Mouse (Mus musculus): ENCODE data around the gene Ppp6r1. TPM values are rescaled to one million over a fixed set of nuclear protein-coding genes. Genes with fewer than 3 reads are reported as not detected.
"Not testable (repeated sequence)": the region's sequence is repeated elsewhere in the genome, so short reads cannot be mapped to it uniquely, and the experiment has no call there.

The Ppp6r1 gene
- polyA plus RNA-seq, 1 experiment from 2014 or later: 4.3 TPM

DNA sequence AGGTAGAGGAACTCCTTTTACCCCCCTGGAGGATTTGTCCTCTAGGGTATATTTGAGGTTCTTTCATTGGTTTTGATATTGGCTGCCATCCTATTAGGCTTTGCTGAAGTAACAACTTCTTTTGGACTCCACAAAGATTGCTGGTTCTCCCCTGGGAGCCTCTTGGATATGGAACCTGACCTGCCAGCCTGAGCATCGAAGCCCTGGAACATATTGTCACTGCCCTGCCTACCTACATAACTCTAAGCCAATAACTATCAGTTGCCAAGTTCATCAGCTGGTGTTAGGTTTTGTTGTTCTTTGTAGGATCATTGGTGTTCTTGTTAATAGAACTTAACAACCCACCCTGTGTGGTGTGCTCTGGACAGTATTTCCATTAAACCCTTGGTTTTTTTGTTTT, 45.9 kb downstream of the Ppp6r1 start:
- no peak overlapping the region for H3K9ac ChIP-seq (ENCODE audit: low read depth, low read length)
- ATAC-seq: no peak
- H3K4me3 ChIP-seq (ENCODE audit: low read length): no peak overlapping the region
- H3K27me3 ChIP-seq (replicated peaks; ENCODE audit: control insufficient read depth, insufficient read depth, low read length): no peaks in the 10 kb centered on the region
- WGBS: 70% methylated on average over 1 of the region's 1 CpGs
- H3K36me3 ChIP-seq (ENCODE audit: control insufficient read depth, insufficient read depth, low read length): no peaks in the 10 kb centered on the region
- H3K4me1 ChIP-seq (ENCODE audit: control insufficient read depth, insufficient read depth, low read depth, low read length): no peaks in the 10 kb centered on the region
- no peak overlapping the region for H3K27ac ChIP-seq (ENCODE audit: low read depth, low read length)
- no peak overlapping the region for H3K4me2 ChIP-seq (ENCODE audit: low read length)
- H3K9me3 ChIP-seq (ENCODE audit: control insufficient read depth, low read length): no peaks in the 10 kb centered on the region

DNA sequence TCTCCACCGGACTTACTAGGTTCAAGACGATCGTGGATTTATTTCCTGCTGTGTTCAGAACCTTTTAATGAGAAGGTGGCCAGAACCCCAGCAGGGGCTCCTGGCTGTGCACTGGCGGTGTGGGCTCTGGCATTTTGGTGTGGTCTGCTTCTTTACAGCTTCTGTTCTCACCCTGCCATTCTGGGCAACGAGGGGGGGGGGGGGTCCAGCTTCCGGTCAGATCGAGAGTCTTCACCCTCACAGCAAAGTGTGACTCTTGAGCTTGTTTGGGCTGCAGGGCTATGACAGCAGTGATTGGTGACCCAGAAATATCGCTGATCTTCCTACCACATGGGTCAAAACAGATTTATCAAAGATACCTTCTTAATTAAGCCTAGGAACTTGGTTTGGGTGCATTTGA, 46.4 kb downstream of the Ppp6r1 start:
- Histone ChIP-seq H3K4me3 (ENCODE audit: low read length) (no peak overlapping the region), H3K27me3 (replicated peaks; ENCODE audit: control insufficient read depth, insufficient read depth, low read length) (no peaks in the 10 kb centered on the region), H3K9me3 (ENCODE audit: control insufficient read depth, low read length) (no peaks in the 10 kb centered on the region), H3K36me3 (ENCODE audit: control insufficient read depth, insufficient read depth, low read length) (no peaks in the 10 kb centered on the region), H3K4me1 (ENCODE audit: control insufficient read depth, insufficient read depth, low read depth, low read length) (no peaks in the 10 kb centered on the region), H3K27ac (ENCODE audit: low read depth, low read length) (no peak overlapping the region), H3K9ac (ENCODE audit: low read depth, low read length) (no peak overlapping the region), H3K4me2 (ENCODE audit: low read length) (no peak overlapping the region)
- no peak for ATAC-seq
- 65% methylated on average over 8 of the region's 8 CpGs for WGBS

DNA sequence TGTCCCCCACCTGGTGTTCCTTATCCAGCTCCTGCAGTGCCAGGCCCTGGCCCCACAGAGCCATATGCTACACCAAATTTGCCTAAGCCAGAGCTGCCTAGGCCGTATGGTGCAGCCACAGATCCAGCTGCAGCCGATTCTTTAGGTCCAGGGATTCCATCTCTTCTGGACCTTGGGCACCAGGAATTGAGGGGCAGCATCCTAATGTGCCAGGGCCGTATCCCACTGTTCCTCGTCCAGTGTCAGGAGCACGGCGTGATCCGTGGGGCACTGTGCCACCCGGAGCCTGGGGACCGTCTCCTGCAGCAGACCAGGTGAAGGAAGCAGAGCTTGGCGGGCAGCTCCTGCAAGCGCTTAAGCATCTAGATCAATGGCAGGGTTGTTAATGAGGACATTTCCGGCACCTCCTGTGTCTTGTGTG, 46.9 kb downstream of the Ppp6r1 start:
- H3K27me3 ChIP-seq (replicated peaks; ENCODE audit: control insufficient read depth, insufficient read depth, low read length): no peaks in the 10 kb centered on the region
- WGBS: 79% methylated on average over 12 of the region's 12 CpGs
- H3K9ac ChIP-seq (ENCODE audit: low read depth, low read length): no peak overlapping the region
- H3K27ac ChIP-seq (ENCODE audit: low read depth, low read length): no peak overlapping the region
- H3K4me1 ChIP-seq (ENCODE audit: control insufficient read depth, insufficient read depth, low read depth, low read length): no peaks in the 10 kb centered on the region
- H3K36me3 ChIP-seq (ENCODE audit: control insufficient read depth, insufficient read depth, low read length): no peaks in the 10 kb centered on the region
- ATAC-seq: no peak
- no peaks in the 10 kb centered on the region for H3K9me3 ChIP-seq (ENCODE audit: control insufficient read depth, low read length)
- no peak overlapping the region for H3K4me3 ChIP-seq (ENCODE audit: low read length)
- H3K4me2 ChIP-seq (ENCODE audit: low read length): no peak overlapping the region

GRCm38 (mm10) chr7:4611511-4611910, 47.3 kb downstream of the Ppp6r1 start:
- Histone ChIP-seq H3K4me1 (ENCODE audit: control insufficient read depth, insufficient read depth, low read depth, low read length) (no peaks in the 10 kb centered on the region), H3K36me3 (ENCODE audit: control insufficient read depth, insufficient read depth, low read length) (no peaks in the 10 kb centered on the region), H3K4me2 (ENCODE audit: low read length) (no peak overlapping the region), H3K27me3 (replicated peaks; ENCODE audit: control insufficient read depth, insufficient read depth, low read length) (no peaks in the 10 kb centered on the region), H3K9me3 (ENCODE audit: control insufficient read depth, low read length) (no peaks in the 10 kb centered on the region), H3K4me3 (ENCODE audit: low read length) (no peak overlapping the region), H3K9ac (ENCODE audit: low read depth, low read length) (no peak overlapping the region), H3K27ac (ENCODE audit: low read depth, low read length) (no peak overlapping the region)
- WGBS: 78% methylated on average over 12 of the region's 12 CpGs
- ATAC-seq: no peak

GRCm38 (mm10) chr7:4608002-4608401, 50.8 kb downstream of the Ppp6r1 start:
- no peak overlapping the region for H3K27ac ChIP-seq (ENCODE audit: low read depth, low read length)
- H3K27me3 ChIP-seq (replicated peaks; ENCODE audit: control insufficient read depth, insufficient read depth, low read length): no peaks in the 10 kb centered on the region
- no peaks in the 10 kb centered on the region for H3K9me3 ChIP-seq (ENCODE audit: control insufficient read depth, low read length)
- H3K4me3 ChIP-seq (ENCODE audit: low read length): no peak overlapping the region
- 70% methylated on average over 5 of the region's 5 CpGs for WGBS
- ATAC-seq: no peak
- no peak overlapping the region for H3K9ac ChIP-seq (ENCODE audit: low read depth, low read length)
- H3K4me2 ChIP-seq (ENCODE audit: low read length): no peak overlapping the region
- no peaks in the 10 kb centered on the region for H3K4me1 ChIP-seq (ENCODE audit: control insufficient read depth, insufficient read depth, low read depth, low read length)
- H3K36me3 ChIP-seq (ENCODE audit: control insufficient read depth, insufficient read depth, low read length): no peaks in the 10 kb centered on the region

DNA sequence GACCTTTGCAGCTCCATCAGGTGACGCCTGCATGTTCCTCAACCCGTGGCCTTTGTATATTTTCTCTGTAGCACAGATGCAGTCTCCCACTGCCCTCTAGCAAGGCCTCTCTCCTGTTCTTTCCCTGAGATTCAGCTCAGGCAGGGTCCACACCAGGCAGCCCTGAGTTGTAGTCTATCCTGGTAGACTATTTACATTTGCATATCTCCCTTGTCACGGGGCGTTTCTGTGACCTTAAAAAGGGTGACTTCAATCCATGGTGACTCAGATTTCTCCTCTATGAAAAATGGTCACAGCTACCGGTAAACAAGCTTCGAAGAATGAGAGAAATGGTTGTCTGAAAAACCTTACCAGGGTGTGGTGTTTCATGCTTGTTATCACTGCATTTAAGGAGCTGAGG, 54.9 kb downstream of the Ppp6r1 start, which contains the start of gene Ptprh:
Ptprh (minus strand) TSS at position 169 of the 400 bp plus-strand sequence.
- Histone ChIP-seq H3K4me3 (ENCODE audit: low read length) (no peak within 1 kb of the TSS), H3K27me3 (replicated peaks; ENCODE audit: control insufficient read depth, insufficient read depth, low read length) (no peaks in the 10 kb centered on the region), H3K9me3 (ENCODE audit: control insufficient read depth, low read length) (no peaks in the 10 kb centered on the region), H3K4me2 (ENCODE audit: low read length) (no peak within 1 kb of the TSS), H3K36me3 (ENCODE audit: control insufficient read depth, insufficient read depth, low read length) (no peaks in the 10 kb centered on the region), H3K4me1 (ENCODE audit: control insufficient read depth, insufficient read depth, low read depth, low read length) (no peaks in the 10 kb centered on the region), H3K9ac (ENCODE audit: low read depth, low read length) (no peak within 1 kb of the TSS), H3K27ac (ENCODE audit: low read depth, low read length) (no peak within 1 kb of the TSS)
- WGBS: 76% methylated on average over 6 of the region's 6 CpGs
- no peak for ATAC-seq

DNA sequence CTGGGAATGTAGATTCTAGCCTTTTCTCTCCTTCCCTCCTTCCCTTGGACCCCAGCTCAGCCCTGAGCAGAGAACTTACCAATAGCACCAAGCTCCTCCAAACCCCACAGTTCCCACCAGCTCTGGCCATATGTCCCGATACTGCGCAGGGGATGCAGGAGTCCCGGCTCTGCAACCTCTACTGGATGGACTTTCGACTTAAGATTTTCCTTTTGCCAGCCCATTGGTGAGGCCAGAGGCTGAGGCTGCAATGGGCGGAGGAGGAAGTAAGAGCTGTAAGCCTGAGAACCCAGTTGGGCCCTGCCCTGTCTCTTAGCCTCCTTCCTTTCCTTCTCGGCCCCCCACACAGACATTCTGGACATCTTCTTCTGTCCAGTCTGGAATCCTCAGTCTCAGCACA, 55.9 kb downstream of the Ppp6r1 start:
- WGBS: 91% methylated on average over 6 of the region's 6 CpGs

GRCm38 (mm10) chr7:4597046-4597445, 61.8 kb downstream of the Ppp6r1 start:
- not testable (repeated sequence) for H3K36me3 ChIP-seq (ENCODE audit: control insufficient read depth, insufficient read depth, low read length); H3K27me3 ChIP-seq (replicated peaks; ENCODE audit: control insufficient read depth, insufficient read depth, low read length); H3K9ac ChIP-seq (ENCODE audit: low read depth, low read length); H3K9me3 ChIP-seq (ENCODE audit: control insufficient read depth, low read length); H3K4me2 ChIP-seq (ENCODE audit: low read length); H3K4me1 ChIP-seq (ENCODE audit: control insufficient read depth, insufficient read depth, low read depth, low read length); H3K27ac ChIP-seq (ENCODE audit: low read depth, low read length); ATAC-seq; H3K4me3 ChIP-seq (ENCODE audit: low read length)
- WGBS: 74% methylated on average over 4 of the region's 4 CpGs

More for the DNA sequence above, 55.9 kb downstream of the Ppp6r1 start:
- Histone ChIP-seq H3K27ac (ENCODE audit: low read depth, low read length) (no peak overlapping the region), H3K4me3 (ENCODE audit: low read length) (no peak overlapping the region), H3K4me2 (ENCODE audit: low read length) (no peak overlapping the region), H3K9me3 (ENCODE audit: control insufficient read depth, low read length) (no peaks in the 10 kb centered on the region), H3K36me3 (ENCODE audit: control insufficient read depth, insufficient read depth, low read length) (no peaks in the 10 kb centered on the region), H3K27me3 (replicated peaks; ENCODE audit: control insufficient read depth, insufficient read depth, low read length) (no peaks in the 10 kb centered on the region), H3K9ac (ENCODE audit: low read depth, low read length) (no peak overlapping the region), H3K4me1 (ENCODE audit: control insufficient read depth, insufficient read depth, low read depth, low read length) (no peaks in the 10 kb centered on the region)
- ATAC-seq: no peak

Measured in hindbrain, embryonic 16.5 days (tissue).